Mouse (Mus musculus): Measurements from ENCODE around the gene Pnpla2.
"Not testable (repeated sequence)": the region's sequence is repeated elsewhere in the genome, so short reads cannot be mapped to it uniquely, and the experiment has no call there.

Gene Pnpla2

DNA sequence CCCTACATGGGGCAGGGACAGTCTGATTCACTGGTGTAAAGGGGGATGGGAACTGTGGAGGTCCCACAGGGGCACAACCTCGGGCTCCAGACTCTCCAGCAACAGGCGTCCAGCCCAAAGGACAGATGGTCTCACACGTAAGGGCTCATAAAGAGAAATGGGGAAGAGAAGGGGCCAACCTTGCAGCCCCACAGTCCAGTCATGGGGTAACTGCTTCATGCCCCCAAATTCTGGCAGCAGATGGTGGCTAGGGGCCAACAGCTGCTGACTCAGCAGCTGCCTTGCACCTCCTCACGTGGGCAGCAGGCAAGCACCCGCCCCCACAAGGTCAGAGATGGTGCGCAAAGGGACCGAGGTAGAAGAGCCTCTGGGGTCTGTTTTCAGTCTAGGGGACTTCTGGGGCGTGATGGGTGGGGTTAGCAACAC lies 22.8 kb upstream of the Pnpla2 start:
- DNase-seq (ENCODE audit: low spot score): no peak

DNA sequence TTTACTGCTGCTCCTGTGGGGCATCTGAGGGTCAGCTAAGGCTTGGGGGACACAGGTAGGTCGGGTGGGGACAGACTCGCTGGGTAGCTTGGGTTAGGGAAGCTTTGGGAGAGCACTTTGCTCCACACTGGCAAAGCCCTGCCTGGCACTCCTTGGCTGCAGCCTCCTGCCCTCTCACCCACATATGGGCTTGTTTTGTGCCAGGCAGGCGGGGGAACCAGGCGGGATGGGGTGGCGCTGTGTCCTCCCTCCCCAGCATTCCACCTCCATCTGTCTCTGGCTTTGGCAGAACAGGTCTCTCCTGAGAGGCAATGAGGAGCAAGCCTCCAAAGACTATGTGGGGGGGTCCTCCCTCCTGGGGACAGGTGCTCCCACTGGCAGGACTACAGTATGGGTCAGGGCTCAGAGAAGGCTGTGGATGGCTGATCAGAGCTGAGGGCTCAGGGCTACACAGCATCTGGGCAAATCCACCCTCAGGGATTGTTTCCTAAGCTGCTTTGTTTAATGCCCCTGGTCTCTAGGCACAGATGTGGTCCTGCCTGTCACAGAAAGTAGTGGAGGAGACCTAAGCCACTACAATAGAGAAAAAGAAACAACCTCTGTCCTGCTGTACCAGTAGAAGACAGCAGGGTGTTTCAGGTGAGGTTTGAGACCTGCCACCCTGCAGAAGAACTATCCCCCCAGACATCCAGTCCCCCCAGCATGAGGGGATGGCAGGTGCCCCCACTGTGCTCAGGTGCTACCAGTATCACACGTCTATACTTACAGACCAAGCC lies 22.1 kb upstream of the Pnpla2 start:
- DNase-seq (ENCODE audit: low spot score): no peak

DNA sequence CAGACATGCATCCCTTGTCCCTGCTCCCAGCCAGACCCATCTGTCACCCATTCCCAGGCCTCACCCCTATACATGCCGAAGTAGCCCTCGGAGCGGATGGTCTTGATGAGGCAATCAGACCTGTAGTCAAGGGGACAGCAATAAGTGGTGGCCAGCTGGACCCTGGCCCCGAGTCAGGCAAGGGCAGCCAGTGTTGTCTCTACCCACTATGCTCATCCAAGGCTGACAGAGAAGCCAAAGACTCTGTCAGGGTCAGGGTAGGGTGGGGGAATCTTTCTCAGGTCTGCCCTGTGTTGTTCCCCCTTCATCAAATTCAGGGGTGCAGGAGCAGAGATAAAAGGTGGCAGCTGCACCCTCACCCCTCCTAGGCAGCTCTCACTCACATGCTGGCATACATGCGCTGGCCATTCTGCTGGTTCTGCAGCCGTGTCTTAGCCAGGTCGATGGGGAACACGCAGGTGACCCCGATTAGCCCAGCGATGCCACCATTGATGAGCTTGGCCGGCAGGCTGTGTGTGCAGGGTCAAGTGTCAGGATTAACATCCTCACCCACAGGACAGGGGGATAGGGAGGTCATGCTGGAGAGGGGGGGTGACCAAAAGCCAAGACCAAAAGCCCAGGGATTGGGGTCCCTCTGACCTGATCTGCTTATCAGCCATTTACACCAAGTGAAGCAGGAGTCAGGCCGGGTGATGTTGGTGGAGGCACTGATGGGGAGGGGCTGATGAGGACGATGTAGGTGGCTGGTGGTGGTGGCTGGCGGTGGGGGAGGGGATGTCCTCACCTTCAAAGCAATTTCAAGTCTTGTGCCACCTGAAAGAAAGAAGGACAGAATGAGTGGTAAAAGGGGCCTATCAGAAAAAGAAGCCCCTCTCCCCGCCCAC lies 21.2 kb upstream of the Pnpla2 start:
- DNase-seq (ENCODE audit: low spot score): no peak

DNA sequence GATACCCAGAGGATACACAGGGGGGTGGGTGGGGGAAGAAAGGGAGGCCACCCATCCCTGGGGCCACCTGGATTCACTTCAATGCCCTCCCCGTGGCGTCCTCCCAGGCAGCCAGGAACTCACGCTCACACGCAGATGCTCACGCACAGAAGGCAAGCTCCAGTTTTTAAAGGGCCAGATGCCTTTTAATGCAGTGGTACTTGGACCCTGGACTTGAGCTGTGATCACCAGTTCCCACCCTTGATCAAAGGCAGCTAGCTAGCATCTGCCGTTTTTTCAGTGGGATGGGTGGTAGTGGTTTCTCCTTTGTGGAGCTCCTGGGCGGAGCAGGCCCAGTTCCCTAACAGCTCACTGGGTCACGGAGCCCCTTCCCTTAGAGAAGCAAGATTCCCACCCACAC lies 20.5 kb upstream of the Pnpla2 start:
- DNase-seq (ENCODE audit: low spot score): no peak

DNA sequence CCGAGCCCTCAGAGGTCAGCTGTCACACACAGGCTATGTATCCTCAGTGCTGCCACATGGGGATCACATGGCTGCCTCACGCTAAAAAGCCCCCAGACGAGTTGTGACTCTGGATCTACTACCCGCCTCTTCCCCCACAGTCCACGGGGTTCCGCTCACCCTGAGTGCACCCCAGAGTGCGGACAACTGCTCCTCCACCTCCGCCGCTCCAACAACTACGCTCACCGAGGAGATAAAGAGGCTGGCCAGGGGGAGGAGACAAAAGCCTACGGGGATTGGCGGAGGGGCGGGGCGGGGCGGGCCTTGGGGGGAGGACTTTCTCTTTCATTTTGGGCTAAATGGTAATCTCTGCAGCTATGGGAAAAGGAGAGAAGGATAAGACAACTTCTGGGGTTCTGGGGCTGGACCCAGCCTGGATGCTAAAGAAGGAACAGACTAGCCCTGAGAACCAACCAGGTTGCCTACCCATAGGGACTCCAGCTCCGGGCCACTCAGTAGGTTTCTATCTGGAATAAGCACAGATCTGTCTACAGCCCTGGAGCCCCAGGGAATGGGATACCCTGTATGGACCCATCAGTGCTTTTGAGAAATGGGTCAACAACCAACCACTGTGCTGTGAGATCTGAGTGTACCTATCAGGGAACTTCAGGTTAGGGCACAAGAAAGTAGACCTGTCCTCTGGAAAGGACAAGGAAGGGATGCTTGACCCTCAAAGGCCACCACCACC lies 19.7 kb upstream of the Pnpla2 start:
- peak; percentile 63 for DNase-seq (ENCODE audit: low spot score)

DNA sequence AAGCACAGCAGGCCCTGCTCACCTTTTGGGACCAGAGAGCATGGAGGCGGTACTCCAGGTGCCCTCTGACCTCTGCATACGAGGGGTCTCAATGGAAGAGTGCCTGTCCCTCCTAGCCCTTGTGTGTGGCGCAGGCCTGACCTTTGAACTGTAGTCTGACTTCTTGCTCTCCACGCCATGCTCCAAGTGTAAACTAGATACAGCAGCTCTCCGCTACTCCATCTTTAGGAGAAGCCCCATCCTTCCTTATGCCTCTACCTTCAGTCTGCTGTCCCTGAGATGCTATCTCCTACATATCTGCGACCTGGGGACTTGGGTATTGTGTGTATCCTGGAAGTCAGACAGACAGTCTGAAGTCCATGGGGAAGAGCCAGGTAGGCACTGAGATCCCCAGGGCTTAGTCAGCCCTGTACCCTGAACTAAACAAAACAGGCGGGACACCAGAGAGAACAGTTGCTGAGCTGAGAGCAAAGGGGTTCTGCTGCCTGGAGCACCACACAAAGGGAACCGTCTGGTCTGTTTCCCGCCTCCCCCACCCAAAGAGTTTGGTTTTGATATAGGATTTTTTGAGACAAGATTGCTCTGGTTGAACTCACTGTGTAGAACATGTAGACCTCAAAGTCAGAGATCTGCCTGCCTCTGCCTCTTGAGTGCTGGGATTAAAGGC lies 19.0 kb upstream of the Pnpla2 start:
- no peak for DNase-seq (ENCODE audit: low spot score)

DNA sequence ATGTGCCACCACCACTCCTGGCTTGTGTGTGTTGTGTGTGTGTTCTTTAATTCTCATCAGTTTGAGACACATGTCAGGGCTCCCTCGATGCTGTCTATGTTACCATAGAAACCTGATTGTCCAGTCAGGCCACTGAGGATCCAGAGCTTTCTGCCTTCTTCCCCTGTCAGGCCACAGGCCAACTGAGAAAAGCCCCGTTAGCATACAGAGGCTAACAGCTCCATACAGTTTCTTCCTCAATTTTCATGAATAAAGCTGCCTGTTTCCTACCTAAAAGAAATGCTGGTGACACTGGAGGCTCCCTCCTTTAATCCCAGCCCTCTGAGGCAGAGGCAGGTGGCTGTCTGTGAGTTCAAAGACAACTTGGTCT lies 18.5 kb upstream of the Pnpla2 start:
- DNase-seq (ENCODE audit: low spot score): no peak

DNA sequence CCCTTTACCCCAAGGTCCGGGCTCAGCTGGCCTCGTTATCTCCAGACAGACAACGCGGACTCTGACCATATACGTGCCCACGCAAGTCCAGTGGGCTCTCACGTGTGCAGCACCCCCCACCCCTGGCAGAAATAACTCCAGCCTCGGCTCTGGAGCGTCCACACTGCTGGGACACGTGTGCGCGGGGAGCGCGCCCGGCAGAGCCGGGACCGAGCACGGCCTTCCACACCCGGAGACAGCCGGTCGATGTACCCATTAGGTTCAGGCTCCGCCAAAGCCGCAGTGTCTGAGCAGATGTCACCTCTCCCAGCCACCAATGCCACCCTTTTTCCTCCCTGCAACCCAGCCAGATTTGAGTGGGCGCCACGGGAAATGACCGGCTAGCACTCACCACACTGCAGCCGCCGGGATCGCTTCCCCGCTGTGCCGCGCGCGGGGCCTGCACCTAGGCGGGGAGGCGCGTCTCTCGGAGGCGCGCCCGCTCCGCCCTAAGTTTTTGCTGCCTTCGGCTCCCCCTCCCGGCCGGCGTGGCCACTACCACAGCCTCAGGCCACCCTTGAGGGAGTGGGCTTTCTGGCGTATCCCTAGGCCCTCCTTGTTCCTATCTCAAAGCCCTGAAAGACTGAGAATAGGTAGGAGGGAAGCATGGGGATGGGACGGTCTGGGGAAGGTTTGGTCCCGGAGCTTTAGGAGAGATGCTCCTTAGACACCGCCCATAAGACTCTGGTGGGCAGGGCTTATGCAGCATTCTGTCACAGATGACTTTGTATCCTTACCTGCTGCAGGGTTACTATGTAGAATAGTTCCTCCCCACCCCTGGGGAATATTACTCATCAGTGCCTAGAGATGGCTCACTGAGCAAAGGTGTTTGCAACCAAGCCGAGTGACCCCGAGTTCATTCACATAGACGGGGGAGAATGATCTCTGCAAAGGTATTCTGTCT lies 17.5 kb upstream of the Pnpla2 start, which contains the start of gene Slc25a22:
Gene Slc25a22 (minus strand): TSS at position 715 of the 943 bp plus-strand sequence.
- DNase-seq (ENCODE audit: low spot score): peak; percentile 79

DNA sequence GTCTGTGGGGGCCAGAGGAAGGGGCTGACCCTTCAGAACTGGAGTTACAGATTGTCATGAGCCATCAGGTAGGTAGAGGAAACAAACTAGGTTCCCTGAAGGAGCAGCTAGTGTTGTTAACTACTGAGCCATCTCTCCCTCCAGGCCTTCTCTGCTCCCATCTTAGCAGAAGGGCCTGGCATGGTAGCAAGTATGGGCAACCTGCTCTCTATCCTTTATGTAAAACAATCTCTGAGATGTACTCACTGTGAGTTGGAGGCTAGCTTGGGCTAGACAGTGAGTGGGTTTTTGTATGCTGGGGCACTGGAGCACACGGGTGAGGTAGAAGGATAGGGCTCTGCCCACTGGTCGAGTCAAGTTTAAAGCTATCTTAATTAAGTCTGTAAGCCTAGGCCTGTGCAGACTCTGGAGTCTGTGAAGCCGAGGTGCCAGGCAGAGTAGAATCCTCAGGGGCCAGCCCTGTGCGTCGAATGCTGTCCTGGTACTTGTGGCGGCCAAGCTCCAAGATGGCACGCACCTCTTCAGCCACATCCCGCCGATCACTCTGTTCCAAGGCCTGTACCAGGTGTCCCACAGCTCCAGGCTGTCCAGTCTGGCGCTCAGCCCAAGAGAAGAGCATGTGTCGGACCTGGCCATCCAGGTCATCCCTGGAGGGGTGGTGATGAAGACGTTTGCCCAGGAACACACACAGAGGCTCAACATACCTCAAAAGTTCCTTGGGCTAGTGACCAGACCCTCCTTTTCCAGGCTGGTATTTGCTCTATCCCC lies 16.6 kb upstream of the Pnpla2 start:
- no peak for DNase-seq (ENCODE audit: low spot score)

DNA sequence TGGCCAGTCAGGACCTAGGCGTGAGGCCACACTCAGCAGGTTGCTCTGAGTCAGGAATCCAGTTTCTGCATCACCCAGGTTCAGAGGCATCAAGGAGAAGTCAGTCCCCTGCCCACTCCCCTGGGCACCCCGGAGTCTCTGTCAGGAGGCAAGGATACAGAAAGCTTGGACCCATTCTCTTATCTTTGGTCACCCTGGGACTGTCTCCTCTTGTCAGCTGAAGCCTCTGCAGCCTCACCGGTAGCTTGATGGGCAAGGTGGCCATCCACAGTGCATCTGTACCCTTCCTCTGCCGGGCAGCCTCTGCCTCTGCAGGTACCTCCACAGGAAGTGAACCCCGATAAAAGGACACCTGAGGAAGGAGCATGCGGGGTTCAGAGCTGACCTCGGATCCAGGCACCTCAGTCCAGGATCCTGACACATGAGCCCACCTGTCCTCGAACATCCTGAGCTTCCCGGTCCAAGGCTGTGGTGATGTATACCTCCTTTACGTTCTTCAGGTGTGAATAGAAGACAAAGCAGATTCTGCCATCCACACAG lies 15.8 kb upstream of the Pnpla2 start:
- no peak for DNase-seq (ENCODE audit: low spot score)

DNA sequence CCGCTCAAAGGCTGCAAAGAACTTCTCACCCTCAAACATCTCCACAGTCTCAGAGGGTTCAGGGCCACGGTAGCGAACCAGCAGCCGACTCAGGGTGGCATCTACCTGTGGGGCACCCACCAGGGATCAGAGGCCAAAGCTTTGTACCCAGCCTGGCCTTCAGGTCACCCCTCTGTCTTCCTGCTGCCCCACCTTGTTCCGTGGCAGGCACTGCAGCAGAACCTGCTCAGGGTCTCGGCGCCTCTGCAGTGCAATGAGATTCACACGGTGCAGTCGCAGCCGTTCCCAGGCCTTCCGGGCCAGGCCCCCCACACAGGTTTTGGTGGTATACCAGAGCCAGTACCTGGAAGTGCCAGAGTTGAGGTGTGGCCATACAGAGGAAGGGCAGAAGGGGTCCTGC lies 15.2 kb upstream of the Pnpla2 start:
- DNase-seq (ENCODE audit: low spot score): no peak

DNA sequence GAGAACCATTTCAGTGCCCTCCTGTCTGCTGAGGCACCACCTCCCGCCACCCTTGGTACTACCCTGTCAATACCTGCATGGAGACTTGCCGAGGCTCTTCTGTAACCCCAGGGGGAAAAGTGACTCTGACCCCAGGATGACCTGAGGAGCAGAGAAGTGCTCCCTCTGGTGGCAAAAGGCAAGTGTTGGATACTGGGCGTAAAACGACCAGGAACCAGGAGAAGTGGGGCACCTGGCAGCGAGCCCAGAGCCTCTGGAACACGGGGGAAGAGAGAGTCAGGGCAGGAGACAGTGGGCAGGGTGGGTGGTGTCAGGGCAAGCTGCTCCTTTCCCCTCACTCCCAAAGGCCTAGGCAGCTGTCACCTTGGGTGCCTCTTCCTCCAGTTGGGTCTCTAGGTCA lies 14.4 kb upstream of the Pnpla2 start:
- no peak for DNase-seq (ENCODE audit: low spot score)

DNA sequence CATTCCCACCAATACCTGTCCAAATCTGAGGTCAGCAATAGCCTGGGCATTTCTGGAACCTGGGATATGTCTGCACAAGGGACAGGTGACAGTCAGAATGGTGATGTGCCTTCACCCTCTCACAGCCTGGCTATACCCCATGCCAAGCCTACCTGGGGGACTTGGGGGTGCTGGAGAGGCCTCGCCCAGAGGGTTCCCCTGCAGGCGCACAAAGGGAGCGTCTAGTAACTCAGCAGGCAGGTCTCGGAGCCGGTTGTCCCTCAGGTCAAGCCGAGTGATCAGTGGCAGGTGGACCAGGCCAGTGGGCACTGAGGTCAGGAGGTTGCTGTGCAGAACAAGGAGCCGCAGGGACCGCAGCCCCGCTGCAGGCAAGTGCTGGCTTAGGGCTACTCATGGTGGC lies 13.5 kb upstream of the Pnpla2 start:
- DNase-seq (ENCODE audit: low spot score): no peak

DNA sequence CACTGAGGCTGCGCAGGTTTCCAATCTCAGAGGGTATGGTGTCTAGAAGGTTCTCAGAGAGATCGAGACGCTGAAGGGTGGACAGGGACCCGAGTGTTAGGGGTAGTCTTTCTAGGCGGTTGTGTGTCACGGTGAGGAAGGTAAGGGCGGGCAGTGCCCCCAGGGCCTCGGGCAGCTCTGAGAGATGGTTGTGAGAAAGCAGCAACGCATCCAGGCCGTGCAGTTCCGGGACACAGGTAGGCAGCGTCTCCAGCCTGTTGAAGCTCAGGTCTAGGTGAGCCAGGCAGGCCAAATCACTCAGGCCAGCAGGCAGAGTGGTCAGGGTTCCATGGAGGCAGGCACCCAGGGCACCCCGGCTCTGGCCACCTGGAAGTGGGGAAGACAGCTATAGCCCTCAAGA lies 12.8 kb upstream of the Pnpla2 start:
- no peak for DNase-seq (ENCODE audit: low spot score)

DNA sequence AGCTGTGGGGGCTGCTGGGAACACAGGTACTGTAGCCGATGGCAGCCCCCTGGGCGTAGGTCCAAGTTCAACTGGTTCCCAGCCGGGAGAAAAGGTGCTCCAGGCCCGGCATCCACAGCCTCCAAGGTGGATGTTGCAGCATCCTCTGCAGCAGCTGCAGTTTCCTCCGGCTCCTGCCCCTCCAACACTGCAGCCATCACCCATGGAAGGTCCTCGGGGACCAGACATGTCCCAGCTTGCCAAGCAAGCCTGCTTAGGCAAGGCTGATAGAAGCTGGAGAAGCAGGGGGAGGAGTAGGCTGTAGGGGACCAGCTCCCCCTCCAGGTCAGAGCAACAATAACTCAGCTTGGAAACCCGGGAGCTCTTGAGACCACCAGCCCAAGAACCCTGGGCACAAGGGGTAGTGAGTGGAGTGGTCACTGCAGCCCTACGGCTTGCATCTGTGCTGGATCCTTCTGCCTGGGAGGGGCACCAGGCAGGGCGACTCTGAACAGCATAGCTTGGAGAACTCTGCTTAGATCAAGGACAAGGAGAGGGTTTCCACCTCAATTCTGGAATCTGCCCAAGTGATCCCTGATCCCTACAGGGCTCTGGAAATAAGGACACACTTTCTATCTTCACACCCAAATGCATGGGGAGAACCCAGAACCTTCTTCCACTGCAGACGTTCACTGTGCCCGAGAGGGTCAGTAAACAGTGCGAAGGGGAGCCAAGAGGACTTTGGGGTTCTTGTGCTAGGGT lies 11.7 kb upstream of the Pnpla2 start:
- no peak for DNase-seq (ENCODE audit: low spot score)

DNA sequence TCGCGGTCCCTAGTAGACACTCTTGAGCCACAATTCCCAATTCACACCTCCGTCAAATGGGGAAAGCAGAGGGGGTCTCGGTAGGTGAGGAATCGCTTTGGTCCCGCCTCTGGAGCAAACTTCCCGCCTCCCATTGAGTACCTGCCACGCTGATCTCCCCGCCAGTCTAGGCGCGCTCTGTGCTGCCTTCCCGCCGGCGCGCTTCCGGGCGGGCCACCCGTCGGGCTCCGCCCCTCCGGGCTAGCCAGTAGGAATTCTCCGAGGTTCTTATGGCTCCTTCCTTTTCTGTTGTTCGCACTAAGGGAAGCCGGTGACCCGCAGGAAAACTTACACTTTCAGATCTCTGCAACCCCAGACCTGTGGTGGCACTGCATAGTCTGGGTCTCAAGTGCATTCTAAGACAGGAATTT lies 11.2 kb upstream of the Pnpla2 start, which contains the start of gene Pidd1:
Gene Pidd1 (minus strand): TSS at position 198 of the 410 bp plus-strand sequence.
- DNase-seq (ENCODE audit: low spot score): no peak

DNA sequence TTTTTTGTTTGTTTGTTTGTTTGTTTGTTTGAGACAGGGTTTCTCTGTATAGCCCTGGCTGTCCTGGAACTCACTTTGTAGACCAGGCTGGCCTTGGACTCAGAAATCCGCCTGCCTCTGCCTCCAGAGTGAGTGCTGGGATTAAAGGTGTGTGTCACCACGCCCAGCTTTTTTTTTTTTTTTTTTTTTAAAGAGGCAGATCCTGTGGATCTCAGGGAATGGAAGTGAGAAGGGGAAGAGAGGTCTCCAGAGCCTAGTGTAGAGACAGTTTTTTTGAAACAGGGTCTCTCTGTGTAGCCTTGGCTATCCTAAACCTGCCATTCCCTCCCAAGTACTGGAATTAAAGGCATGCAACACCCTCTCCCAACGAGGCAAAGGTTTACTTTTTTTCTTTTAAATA lies 8.6 kb upstream of the Pnpla2 start:
- not testable (repeated sequence) for DNase-seq (ENCODE audit: low spot score)

DNA sequence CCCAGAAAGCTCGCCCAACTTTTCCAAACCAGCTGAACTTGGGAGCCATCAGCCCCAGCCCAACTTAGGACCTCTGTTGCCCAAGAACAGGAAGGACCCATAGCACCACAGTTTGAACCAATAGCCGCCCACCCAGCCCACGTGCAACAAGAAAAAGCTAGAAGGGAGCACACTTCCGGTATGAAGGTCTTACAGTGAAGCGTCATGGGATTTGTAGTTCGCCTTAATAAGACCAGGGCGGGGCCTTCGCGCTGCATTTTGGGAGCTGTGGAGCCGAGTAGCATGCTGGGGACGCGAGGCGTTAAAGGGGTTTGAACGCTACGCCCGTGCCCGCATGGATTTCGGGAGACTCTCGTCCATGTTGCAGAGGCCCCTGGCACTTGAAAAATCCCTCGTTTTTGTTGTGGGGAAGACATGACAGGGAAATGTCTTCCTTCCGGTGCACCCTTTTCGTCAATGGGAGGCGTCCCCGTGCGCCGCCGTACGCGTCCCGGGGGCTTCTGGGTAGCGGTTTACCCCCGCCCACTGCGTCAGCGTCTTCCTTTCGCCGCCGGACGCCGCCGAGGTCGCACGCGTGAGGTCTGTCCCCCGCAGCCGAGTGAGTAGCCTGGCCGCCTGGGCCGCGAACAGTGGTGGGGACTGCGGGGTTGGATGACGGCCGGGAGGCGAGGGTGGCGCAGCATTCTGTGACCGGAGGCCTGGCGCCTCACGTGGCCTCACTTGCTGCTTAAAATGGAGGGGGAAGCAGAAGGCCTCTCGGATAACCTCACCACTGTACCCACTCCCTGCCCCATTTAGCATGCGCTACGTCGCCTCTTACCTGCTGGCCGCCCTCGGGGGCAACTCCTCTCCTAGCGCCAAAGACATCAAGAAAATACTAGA lies 7.6 kb upstream of the Pnpla2 start, which contains the start of gene Rplp2:
Gene Rplp2 (plus strand): TSS at position 261 of the 882 bp plus-strand sequence.
- DNase-seq (ENCODE audit: low spot score): peak; percentile 95
